Mouse (Mus musculus): ENCODE data around the gene Ccdc152. TPM values are rescaled to one million over a fixed set of nuclear protein-coding genes. Genes with fewer than 3 reads are reported as not detected.

Ccdc152 gene
- polyA plus RNA-seq, 1 experiment from 2014 or later: 0.12 TPM

- DNase-seq (ENCODE audit: low spot score) (peak; percentile 24), ATAC-seq (ENCODE audit: insufficient number of reproducible peaks, low FRiP score, low TSS enrichment, low read depth) (no peak)
- Histone ChIP-seq H3K27ac (replicated peaks; ENCODE audit: low read depth, low read length) (no peak overlapping the region), H3K9me3 (ENCODE audit: control insufficient read depth, low read length) (no peaks in the 10 kb centered on the region), H3K9ac (ENCODE audit: low read length) (no peak overlapping the region), H3K27me3 (ENCODE audit: control insufficient read depth, insufficient read depth, low read length) (no peaks in the 10 kb centered on the region), H3K4me2 (ENCODE audit: low read depth, severe bottlenecking) (no peak overlapping the region), H3K36me3 (ENCODE audit: control insufficient read depth, insufficient read depth, low read length) (no peaks in the 10 kb centered on the region), H3K4me1 (ENCODE audit: control insufficient read depth, insufficient read depth, low read length) (no peaks in the 10 kb centered on the region), H3K4me3 (ENCODE audit: low read depth, low read length) (no peak overlapping the region)
- WGBS: 33% methylated on average over 9 of the region's 9 CpGs
Measured at GRCm38 (mm10) chr15:3232168-3232835, 71.0 kb downstream of the Ccdc152 start.

- no peak overlapping the region for H3K4me2 ChIP-seq (ENCODE audit: low read depth, severe bottlenecking)
- no peak overlapping the region for H3K4me3 ChIP-seq (ENCODE audit: low read depth, low read length)
- no peaks in the 10 kb centered on the region for H3K4me1 ChIP-seq (ENCODE audit: control insufficient read depth, insufficient read depth, low read length)
- H3K27ac ChIP-seq (replicated peaks; ENCODE audit: low read depth, low read length): no peak overlapping the region
- WGBS: 85% methylated on average over 4 of the region's 4 CpGs
- H3K36me3 ChIP-seq (ENCODE audit: control insufficient read depth, insufficient read depth, low read length): no peaks in the 10 kb centered on the region
- DNase-seq (ENCODE audit: low spot score): no peak
- no peak overlapping the region for H3K9ac ChIP-seq (ENCODE audit: low read length)
- ATAC-seq (ENCODE audit: insufficient number of reproducible peaks, low FRiP score, low TSS enrichment, low read depth): no peak
- no peaks in the 10 kb centered on the region for H3K27me3 ChIP-seq (ENCODE audit: control insufficient read depth, insufficient read depth, low read length)
- H3K9me3 ChIP-seq (ENCODE audit: control insufficient read depth, low read length): no peaks in the 10 kb centered on the region
Measured at GRCm38 (mm10) chr15:3231004-3231403, 72.3 kb downstream of the Ccdc152 start.

Other genes with a start within 250 kb of the Ccdc152 start
- 49.2 and 51.1 TPM in 2 replicates for gene Selenop, start 35.0 kb downstream of the Ccdc152 start, polyA plus RNA-seq (2014; fragmentation: Nextera tagmentation; extraction: Ambion mirVana)